Mouse (Mus musculus): ENCODE measurements around the gene Cav2. TPM values are rescaled to one million over a fixed set of nuclear protein-coding genes. Genes with fewer than 3 reads are reported as not detected.

Gene Cav2
- 5.4 and 6.0 TPM in 2 replicates for polyA plus RNA-seq (2016; fragmentation: Nextera tagmentation; extraction: Ambion mirVana)

- peak; percentile 62 for DNase-seq (ENCODE audit: low spot score)
- Histone ChIP-seq H3K36me3 (no peaks in the 10 kb centered on the region), H3K27ac (peak within 1 kb of the TSS; percentile 88), H3K4me3 (peak within 1 kb of the TSS; percentile 58), H3K27me3 (ENCODE audit: insufficient read depth, poor library complexity, severe bottlenecking) (peaks cover 32% of the 10 kb centered on the region), H3K9me3 (no peaks in the 10 kb centered on the region), H3K4me1 (replicated peaks) (peaks cover 24% of the 10 kb centered on the region)
- 1% methylated on average over 40 of the region's 40 CpGs for WGBS
Observed at GRCm38 (mm10) chr6:17280939-17281756, at the start of gene Cav2. Gene Cav2 (plus strand): TSS chr6:17281185.

- H3K4me3 ChIP-seq, result no peak overlapping the region
- H3K36me3 ChIP-seq, result no peaks in the 10 kb centered on the region
- no peak for DNase-seq (ENCODE audit: low spot score)
- 89% methylated on average over 1 of the region's 1 CpGs for WGBS
- no peaks in the 10 kb centered on the region for H3K27me3 ChIP-seq (ENCODE audit: insufficient read depth, poor library complexity, severe bottlenecking)
- H3K9me3 ChIP-seq, result no peaks in the 10 kb centered on the region
- no peaks in the 10 kb centered on the region for H3K4me1 ChIP-seq (replicated peaks)
- no peak overlapping the region for H3K27ac ChIP-seq
Observed at GRCm38 (mm10) chr6:17239693-17240092, 41.3 kb upstream of the Cav2 start.

GRCm38 (mm10) chr6:17241013-17241412 lies 40.0 kb upstream of the Cav2 start:
- H3K27ac ChIP-seq, result no peak overlapping the region
- H3K36me3 ChIP-seq, result no peaks in the 10 kb centered on the region
- no peaks in the 10 kb centered on the region for H3K4me1 ChIP-seq (replicated peaks)
- no peak overlapping the region for H3K4me3 ChIP-seq
- no peaks in the 10 kb centered on the region for H3K9me3 ChIP-seq
- no peaks in the 10 kb centered on the region for H3K27me3 ChIP-seq (ENCODE audit: insufficient read depth, poor library complexity, severe bottlenecking)
- WGBS, result 91% methylated on average over 1 of the region's 1 CpGs
- DNase-seq (ENCODE audit: low spot score), result no peak

- Histone ChIP-seq H3K36me3 (no peaks in the 10 kb centered on the region), H3K27me3 (ENCODE audit: insufficient read depth, poor library complexity, severe bottlenecking) (no peaks in the 10 kb centered on the region), H3K4me1 (replicated peaks) (no peaks in the 10 kb centered on the region), H3K9me3 (no peaks in the 10 kb centered on the region), H3K27ac (no peak overlapping the region), H3K4me3 (no peak overlapping the region)
- no peak for DNase-seq (ENCODE audit: low spot score)
- over 99% methylated on average over 2 of the region's 2 CpGs for WGBS
Observed at GRCm38 (mm10) chr6:17246959-17247358, 34.0 kb upstream of the Cav2 start.

GRCm38 (mm10) chr6:17247673-17248072 lies 33.3 kb upstream of the Cav2 start:
- H3K36me3 ChIP-seq, result no peaks in the 10 kb centered on the region
- no peak overlapping the region for H3K4me3 ChIP-seq
- no peaks in the 10 kb centered on the region for H3K4me1 ChIP-seq (replicated peaks)
- H3K9me3 ChIP-seq, result no peaks in the 10 kb centered on the region
- H3K27me3 ChIP-seq (ENCODE audit: insufficient read depth, poor library complexity, severe bottlenecking), result no peaks in the 10 kb centered on the region
- no peak overlapping the region for H3K27ac ChIP-seq
- DNase-seq (ENCODE audit: low spot score), result no peak
- 93% methylated on average over 3 of the region's 3 CpGs for WGBS

- 56% methylated on average over 1 of the region's 1 CpGs for WGBS
- DNase-seq (ENCODE audit: low spot score), result no peak
- Histone ChIP-seq H3K4me3 (no peak overlapping the region), H3K4me1 (replicated peaks) (no peaks in the 10 kb centered on the region), H3K27me3 (ENCODE audit: insufficient read depth, poor library complexity, severe bottlenecking) (no peaks in the 10 kb centered on the region), H3K27ac (no peak overlapping the region), H3K36me3 (no peaks in the 10 kb centered on the region), H3K9me3 (no peaks in the 10 kb centered on the region)
Observed at GRCm38 (mm10) chr6:17248241-17248640, 32.7 kb upstream of the Cav2 start.

- no peaks in the 10 kb centered on the region for H3K36me3 ChIP-seq
- no peak overlapping the region for H3K27ac ChIP-seq
- DNase-seq (ENCODE audit: low spot score), result no peak
- 72% methylated on average over 1 of the region's 1 CpGs for WGBS
- no peak overlapping the region for H3K4me3 ChIP-seq
- H3K4me1 ChIP-seq (replicated peaks), result no peaks in the 10 kb centered on the region
- H3K27me3 ChIP-seq (ENCODE audit: insufficient read depth, poor library complexity, severe bottlenecking), result no peaks in the 10 kb centered on the region
- H3K9me3 ChIP-seq, result no peaks in the 10 kb centered on the region
Observed at GRCm38 (mm10) chr6:17251958-17252357, 29.0 kb upstream of the Cav2 start.

GRCm38 (mm10) chr6:17258142-17258541 lies 22.8 kb upstream of the Cav2 start:
- Histone ChIP-seq H3K36me3 (no peaks in the 10 kb centered on the region), H3K9me3 (no peaks in the 10 kb centered on the region), H3K27me3 (ENCODE audit: insufficient read depth, poor library complexity, severe bottlenecking) (no peaks in the 10 kb centered on the region), H3K4me3 (no peak overlapping the region), H3K27ac (no peak overlapping the region), H3K4me1 (replicated peaks) (no peaks in the 10 kb centered on the region)
- DNase-seq (ENCODE audit: low spot score), result no peak
- 98% methylated on average over 1 of the region's 1 CpGs for WGBS

- Histone ChIP-seq H3K36me3 (no peaks in the 10 kb centered on the region), H3K9me3 (no peaks in the 10 kb centered on the region), H3K27ac (no peak overlapping the region), H3K4me3 (no peak overlapping the region), H3K4me1 (replicated peaks) (no peaks in the 10 kb centered on the region), H3K27me3 (ENCODE audit: insufficient read depth, poor library complexity, severe bottlenecking) (no peaks in the 10 kb centered on the region)
- WGBS, result 90% methylated on average over 1 of the region's 1 CpGs
- DNase-seq (ENCODE audit: low spot score), result no peak
Observed at GRCm38 (mm10) chr6:17258911-17259310, 22.1 kb upstream of the Cav2 start.

GRCm38 (mm10) chr6:17262786-17263185 lies 18.2 kb upstream of the Cav2 start:
- DNase-seq (ENCODE audit: low spot score), result no peak
- H3K27ac ChIP-seq, result no peak overlapping the region
- H3K4me1 ChIP-seq (replicated peaks), result no peaks in the 10 kb centered on the region
- H3K9me3 ChIP-seq, result no peaks in the 10 kb centered on the region
- WGBS, result 56% methylated on average over 2 of the region's 2 CpGs
- H3K4me3 ChIP-seq, result no peak overlapping the region
- H3K36me3 ChIP-seq, result no peaks in the 10 kb centered on the region
- H3K27me3 ChIP-seq (ENCODE audit: insufficient read depth, poor library complexity, severe bottlenecking), result no peaks in the 10 kb centered on the region

GRCm38 (mm10) chr6:17265043-17265442 lies 15.9 kb upstream of the Cav2 start:
- no peak overlapping the region for H3K27ac ChIP-seq
- 78% methylated on average over 4 of the region's 4 CpGs for WGBS
- no peaks in the 10 kb centered on the region for H3K36me3 ChIP-seq
- H3K9me3 ChIP-seq, result no peaks in the 10 kb centered on the region
- H3K27me3 ChIP-seq (ENCODE audit: insufficient read depth, poor library complexity, severe bottlenecking), result no peaks in the 10 kb centered on the region
- no peaks in the 10 kb centered on the region for H3K4me1 ChIP-seq (replicated peaks)
- H3K4me3 ChIP-seq, result no peak overlapping the region
- no peak for DNase-seq (ENCODE audit: low spot score)

- Histone ChIP-seq H3K27ac (no peak overlapping the region), H3K9me3 (no peaks in the 10 kb centered on the region), H3K4me1 (replicated peaks) (no peaks in the 10 kb centered on the region), H3K36me3 (no peaks in the 10 kb centered on the region), H3K4me3 (no peak overlapping the region), H3K27me3 (ENCODE audit: insufficient read depth, poor library complexity, severe bottlenecking) (no peaks in the 10 kb centered on the region)
- 84% methylated on average over 3 of the region's 3 CpGs for WGBS
- no peak for DNase-seq (ENCODE audit: low spot score)
Observed at GRCm38 (mm10) chr6:17266466-17266865, 14.5 kb upstream of the Cav2 start.

- H3K27ac ChIP-seq, result no peak overlapping the region
- WGBS, result 82% methylated on average over 3 of the region's 3 CpGs
- H3K4me3 ChIP-seq, result no peak overlapping the region
- peaks cover 19% of the 10 kb centered on the region for H3K4me1 ChIP-seq (replicated peaks)
- H3K9me3 ChIP-seq, result no peaks in the 10 kb centered on the region
- DNase-seq (ENCODE audit: low spot score), result no peak
- H3K36me3 ChIP-seq, result no peaks in the 10 kb centered on the region
- H3K27me3 ChIP-seq (ENCODE audit: insufficient read depth, poor library complexity, severe bottlenecking), result peaks cover 32% of the 10 kb centered on the region
Observed at GRCm38 (mm10) chr6:17278366-17278765, 2.6 kb upstream of the Cav2 start.

- H3K9me3 ChIP-seq, result no peaks in the 10 kb centered on the region
Observed at GRCm38 (mm10) chr6:17281757-17282092, 740 bp downstream of the Cav2 start.

More at GRCm38 (mm10) chr6:17281757-17282092, 740 bp downstream of the Cav2 start:
- Histone ChIP-seq H3K4me3 (peak overlapping the region; percentile 58), H3K27me3 (ENCODE audit: insufficient read depth, poor library complexity, severe bottlenecking) (peaks cover 32% of the 10 kb centered on the region), H3K36me3 (no peaks in the 10 kb centered on the region), H3K27ac (peak overlapping the region; percentile 88), H3K4me1 (replicated peaks) (peaks cover 27% of the 10 kb centered on the region)
- 26% methylated on average over 8 of the region's 8 CpGs for WGBS
- DNase-seq (ENCODE audit: low spot score), result no peak
